Mouse (Mus musculus) activated CD4-positive, CD25-positive, alpha-beta regulatory T cell, adult 4 months (primary cell): Measurements from ENCODE around the gene Gpd1. TPM values are rescaled to one million over a fixed set of nuclear protein-coding genes. Genes with fewer than 3 reads are reported as not detected.

ENCODE experiments used
- ATAC-seq: one replicate; pipeline ENCODE4 v1.8.0; 2017
- polyA plus RNA-seq, 2 experiments: library from polyadenylated mRNA; unstranded; fragments of 100-300 nt; shearing (Covaris generic); gene quantifications; one replicate each; pipeline ENCODE4 v1.2.1; 2017

The Gpd1 gene
- under 1 TPM; 0.16 to 0.60 TPM for polyA plus RNA-seq

DNA sequence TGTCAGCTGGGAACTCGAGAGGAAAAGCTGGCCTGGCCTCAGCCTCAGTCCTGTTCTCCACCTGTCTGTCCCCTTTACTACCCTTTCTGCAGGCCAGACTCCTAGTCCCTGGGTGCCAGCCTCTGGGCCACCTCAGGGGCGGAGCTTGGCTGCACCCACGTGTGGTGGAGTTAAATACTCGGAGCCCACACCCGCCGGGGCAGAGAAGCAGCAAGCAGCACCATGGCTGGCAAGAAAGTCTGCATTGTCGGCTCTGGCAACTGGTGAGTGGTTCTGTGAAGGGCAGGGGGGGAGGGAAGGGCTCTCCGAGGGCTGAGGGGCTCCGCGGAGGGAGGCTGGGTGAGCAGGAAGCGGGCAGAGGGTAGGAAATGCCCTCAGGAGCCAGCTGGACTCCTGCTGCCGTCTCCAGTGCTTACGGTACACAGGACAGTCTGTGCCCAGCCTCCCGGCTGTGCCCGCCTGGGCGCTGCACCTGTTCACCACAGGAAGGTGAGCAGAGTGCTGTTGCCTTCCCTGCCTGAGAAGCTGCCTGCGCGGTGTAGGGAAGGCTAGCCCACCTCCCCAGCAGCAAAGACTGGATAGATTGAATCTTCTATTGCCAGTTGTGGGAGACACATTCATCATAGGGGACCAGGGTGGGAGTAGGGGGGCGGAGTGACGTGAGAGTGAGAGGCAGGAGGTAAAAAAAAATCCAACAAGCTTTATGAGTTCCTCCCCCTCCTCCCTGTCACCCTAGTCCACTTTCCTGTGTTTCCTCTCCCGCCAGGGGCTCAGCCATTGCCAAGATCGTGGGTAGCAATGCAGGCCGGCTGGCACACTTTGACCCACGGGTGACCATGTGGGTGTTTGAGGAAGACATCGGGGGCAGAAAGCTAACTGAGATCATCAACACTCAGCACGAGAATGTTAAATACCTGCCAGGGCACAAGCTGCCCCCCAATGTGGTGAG lies at the start of gene Gpd1:
Gpd1 (plus strand) TSS at position 130 of the 949 bp plus-strand sequence.
- ATAC-seq, result no peak

DNA sequence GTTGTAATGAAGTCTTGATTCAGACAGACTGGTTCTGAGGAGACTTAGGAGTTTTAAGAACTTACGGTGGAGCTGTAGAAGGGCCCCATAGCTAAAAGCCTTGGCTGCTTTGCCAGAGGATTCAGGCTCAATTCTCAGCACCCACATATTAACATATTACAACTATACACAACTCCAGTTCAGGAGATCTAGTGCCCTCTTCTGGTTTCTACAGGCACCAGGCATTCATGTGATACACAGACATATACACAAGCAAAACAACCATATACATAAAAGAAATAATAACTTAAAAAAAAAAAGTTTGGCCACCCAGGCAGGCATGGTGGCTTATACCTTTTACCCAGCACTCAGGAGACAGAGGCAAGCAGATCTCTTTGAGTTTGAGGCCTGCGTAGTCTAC lies 49.8 kb upstream of the Gpd1 start:
- no peak for ATAC-seq

DNA sequence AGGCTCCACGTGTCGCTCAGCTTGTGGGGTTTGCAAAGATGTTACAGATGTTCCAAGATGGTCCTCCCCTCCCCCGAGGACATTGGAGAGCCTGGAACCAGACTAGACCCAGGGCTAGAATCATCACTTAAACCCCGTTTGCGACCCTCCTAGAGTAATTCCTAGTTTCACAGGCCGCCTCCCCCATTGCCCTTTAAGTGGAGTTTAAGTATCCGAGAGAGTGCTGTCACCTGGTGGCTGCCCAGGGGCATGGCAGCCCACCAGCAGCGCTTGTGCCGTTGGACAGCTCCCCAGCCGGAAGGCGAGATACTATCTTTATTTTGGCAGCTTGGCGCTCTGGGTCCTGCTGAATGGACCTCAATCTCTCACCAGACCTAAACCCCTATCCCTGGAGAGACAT lies 48.4 kb upstream of the Gpd1 start:
- ATAC-seq, result peak; percentile 63

DNA sequence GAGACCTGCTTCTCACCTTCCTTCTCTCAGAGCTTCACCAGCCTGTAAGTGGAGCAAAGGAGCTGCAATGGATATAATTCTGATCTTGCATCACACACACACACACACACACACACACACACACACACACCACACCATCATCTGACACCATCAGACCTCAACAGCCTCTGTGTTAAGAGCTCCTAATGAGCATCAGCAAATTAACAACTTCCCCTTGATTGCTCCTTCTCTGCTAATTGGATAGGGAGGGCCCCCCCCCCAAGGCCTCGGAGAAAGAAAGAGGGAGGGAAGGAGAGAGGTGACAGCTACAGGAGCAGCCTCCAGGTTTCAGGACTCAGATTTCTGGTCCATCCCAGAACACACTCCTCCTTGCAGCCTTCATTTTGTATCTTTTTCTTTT lies 47.9 kb upstream of the Gpd1 start:
- no peak for ATAC-seq

DNA sequence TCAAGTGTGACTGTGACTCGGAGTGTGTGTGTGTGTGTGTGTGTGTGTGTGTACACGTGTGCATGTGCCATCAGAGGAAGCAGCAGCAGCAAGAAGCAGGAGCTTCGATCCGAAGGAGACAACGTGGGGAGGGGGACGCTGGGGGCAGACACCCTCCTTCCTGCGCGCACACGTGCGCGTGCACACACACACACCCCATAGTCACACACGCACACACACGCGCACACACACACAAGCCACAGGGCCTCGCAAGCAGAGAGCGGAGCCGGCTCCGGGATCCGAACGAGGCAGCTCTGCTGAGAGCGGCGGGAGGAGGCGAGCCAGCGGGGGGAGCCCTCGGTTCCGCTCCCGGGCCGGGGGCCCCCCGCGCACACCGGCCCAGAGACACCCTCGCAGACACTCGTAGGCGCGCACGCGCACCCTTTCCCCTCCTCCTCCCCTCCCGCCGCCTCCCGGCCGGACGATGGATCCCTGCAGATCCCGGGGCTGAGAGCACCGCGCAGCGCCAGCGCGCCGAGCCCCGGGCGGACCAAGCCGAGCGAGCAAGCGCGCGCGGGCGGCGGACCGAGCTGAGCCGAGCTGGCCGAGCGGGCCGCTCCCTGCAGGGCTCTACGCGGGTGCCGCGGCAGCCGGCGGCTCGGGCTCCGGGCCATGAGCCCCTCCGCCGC lies 47.0 kb upstream of the Gpd1 start, which contains the start of gene Asic1:
Asic1 (plus strand) TSS at position 215 of the 668 bp plus-strand sequence.
- ATAC-seq, result no peak

DNA sequence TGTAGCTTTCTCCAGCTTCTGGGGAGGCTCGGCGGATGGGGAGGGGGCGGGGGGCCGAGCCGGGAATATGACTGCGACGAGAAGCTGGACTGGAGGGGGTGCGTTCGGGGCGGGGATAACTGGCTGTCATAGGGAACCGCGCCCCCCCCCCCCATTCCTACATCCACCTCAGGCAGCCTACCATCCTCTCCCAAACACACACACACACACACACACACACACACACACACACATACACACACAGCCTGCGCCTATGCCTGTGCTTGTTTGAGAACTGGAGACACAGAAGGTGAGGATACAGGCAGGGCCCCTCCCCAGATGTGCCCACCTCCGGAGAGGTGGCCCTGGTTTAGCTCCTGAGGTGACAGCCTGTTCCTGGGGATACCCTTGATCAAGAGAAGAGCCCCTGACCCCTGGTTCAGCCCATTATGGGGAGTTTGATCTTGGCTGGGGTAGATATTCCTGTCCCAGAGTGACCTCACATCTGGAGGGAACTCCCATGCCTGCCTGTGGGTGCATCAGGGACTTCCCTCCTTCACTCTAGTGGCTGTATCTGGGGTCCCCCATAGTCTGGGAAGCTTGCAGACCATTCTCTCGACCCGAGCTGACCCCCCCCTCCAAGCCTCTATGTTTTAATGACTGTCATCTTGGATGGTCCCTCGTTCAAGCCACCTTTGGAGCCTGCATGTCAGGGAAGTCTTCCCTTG lies 46.2 kb upstream of the Gpd1 start:
- no peak for ATAC-seq

DNA sequence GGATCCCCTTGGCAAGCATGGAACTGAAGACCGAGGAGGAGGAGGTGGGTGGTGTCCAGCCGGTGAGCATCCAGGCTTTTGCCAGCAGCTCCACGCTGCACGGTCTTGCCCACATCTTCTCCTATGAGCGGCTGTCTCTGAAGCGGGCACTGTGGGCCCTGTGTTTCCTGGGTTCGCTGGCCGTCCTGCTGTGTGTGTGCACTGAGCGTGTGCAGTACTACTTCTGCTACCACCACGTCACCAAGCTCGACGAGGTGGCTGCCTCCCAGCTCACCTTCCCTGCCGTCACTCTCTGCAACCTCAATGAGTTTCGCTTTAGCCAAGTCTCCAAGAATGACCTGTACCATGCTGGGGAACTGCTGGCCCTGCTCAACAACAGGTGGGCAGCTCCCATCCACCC lies 45.5 kb upstream of the Gpd1 start:
- ATAC-seq, result no peak

DNA sequence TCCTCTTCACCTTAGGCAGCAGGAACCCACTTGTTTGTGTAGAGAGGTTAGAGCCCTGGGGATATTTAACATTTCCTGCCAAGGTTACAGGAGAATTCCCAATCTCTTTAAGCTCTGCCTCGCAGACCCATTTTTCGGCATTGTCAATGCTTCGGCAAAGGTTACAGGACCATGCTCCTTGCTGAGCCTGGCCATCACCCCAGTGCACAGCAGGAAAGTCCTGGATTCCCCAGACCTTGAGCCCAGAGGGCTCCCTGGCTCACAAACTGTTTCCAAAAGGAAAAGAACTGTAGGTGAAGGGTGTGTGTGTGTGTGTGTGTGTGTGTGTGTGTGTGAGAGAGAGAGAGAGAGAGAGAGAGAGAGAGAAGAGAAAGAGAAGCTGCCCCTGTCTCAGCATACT lies 42.4 kb upstream of the Gpd1 start:
- ATAC-seq, result no peak

DNA sequence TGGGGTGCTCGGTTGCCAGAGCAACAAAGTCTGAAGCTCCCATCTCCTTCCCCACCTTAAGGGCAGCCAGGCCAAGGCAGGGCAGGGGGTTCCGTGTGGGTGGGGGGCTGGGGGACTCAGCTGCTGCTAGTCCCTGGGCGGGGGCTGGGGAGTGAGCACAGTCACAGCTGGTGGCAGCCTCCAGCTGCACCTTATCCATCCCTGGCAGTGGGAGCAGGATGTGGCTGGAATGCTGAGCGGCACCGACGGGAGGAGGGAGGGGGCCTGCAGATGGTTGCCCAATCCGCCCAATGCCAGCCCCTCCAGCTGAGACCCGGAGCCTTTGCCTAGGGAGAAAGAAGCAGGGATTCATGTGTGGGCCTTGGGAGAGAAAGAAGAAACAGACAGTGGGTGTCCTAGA lies 40.2 kb upstream of the Gpd1 start:
- no peak for ATAC-seq

DNA sequence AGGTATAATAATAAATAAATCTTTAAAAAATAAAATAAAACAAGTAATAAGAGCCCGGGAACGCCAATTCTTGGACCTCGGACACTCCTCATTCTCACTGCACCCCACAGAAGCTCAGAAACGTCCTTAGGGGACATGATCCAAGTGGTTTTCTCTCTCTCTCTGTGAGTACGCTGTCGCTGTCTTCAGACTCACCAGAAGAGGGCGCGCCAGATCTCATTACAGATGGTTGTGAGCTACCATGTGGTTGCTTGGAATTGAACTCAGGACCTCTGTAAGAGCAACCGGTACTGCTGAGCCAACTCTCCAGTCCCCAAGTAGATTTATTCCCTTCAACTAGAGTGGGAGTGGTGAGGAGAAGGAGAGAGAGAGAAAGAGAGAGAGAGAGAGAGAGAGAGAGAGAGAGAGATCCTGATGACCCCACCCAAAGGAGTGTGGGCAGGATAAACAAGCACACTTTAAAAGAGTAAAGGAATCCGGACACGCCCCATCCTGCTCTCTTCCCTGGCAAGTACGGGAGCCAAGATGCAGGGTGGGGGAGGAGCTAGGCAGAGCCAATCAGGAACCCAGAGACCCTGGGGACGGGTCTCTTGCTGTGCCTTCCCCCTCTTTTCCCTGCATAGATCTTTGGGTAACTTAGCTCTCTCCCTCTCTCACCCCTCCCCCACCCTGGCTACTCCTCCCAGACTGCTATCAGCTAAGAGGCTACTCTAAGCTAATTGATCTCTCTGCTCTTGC lies 39.1 kb upstream of the Gpd1 start:
- no peak for ATAC-seq

DNA sequence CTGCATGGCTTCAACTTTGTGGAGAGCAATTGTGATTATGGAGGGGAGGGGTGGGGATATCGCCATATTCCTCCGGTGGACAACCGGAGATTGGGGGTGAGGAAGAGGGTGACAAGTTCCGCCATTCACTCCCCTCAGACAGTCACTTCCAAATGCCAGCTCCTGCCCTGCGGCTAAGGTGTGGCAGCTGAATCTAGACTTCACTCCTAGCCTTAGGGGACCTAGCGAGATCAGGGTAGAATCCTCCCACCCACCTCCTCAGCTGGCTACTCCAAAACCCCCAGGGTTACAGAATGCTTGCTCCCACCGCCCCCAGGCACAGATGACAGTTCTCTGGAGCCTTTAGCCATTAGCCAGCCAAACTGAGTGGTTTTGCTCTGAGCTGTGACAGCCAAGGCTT lies 38.3 kb upstream of the Gpd1 start:
- ATAC-seq, result no peak

DNA sequence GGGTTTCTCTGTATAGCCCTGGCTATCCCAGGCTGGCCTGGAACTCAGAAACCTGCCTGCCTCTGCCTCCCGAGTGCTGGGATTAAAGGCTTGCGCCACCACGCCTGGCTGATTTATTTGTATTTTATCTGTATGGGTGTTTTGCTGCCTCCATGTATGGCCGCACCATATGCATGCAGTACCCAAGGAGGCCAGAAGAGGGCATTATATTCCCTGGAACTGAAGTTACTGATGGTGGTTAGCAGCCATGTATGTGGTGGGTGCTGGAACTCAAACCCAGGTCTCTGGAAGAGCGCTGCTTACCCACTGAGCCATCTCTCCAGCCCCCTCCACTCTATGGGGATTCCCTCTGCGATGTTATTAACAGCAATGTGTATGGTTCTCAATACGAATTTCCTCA lies 34.4 kb upstream of the Gpd1 start:
- ATAC-seq, result no peak

DNA sequence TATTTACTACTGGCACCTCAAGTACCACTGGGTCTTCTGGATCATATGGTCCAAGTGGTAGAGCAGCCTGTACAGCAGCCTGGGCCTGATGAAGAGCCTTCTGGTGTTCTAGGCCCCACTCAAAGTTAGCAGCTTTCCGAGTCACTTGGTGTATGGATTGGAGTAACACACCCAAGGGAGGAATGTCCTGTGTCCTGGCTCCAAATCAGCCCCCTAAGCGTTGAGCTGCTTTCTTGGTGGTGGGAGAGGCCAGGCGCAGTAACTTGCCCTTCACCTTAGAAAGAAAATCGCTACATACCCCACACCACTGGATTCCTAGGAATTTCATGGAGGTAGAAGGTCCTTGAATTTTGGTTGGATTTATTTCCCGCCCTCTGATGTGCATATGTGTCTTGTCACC lies 33.2 kb upstream of the Gpd1 start:
- no peak for ATAC-seq

DNA sequence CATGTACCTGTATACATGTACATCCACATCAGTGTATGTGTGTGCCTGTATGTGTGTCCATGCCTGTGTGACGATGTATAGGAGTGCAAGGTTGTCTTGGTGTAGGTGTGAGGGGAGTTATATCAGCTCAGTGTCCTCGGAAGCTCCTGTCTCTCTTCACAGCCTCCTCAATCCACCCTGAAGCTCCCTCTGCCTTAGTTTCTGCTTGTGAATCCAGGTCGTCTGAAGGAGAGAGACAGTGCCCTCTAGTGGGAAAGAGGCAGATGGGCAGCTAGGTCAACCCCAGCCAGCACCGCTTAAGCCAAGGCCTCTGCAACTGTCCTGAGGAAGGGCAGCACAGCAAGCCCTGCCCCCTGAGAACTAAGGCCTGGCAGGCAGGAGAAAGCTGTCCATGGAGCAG lies 28.6 kb upstream of the Gpd1 start:
- ATAC-seq, result no peak

DNA sequence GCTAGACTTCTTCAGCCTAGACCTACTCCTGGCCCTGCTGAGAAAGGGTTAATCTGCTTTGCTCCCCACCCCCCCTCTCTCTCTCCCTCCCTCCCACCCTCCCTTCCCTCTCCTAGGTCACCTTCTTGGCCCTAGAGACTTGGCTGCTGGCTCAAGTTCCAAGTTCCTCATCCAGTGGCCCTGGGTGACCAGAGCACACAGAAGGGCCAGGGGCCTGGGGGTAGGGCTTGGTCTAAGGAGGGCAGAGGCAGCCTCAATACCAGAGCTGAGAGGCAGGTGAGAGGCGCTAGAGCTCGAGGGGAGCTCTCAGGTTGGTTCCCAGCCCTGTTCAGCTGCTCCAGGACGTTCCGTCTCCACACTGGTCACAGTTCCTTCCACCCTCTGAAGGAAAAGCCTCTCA lies 26.4 kb upstream of the Gpd1 start:
- no peak for ATAC-seq

DNA sequence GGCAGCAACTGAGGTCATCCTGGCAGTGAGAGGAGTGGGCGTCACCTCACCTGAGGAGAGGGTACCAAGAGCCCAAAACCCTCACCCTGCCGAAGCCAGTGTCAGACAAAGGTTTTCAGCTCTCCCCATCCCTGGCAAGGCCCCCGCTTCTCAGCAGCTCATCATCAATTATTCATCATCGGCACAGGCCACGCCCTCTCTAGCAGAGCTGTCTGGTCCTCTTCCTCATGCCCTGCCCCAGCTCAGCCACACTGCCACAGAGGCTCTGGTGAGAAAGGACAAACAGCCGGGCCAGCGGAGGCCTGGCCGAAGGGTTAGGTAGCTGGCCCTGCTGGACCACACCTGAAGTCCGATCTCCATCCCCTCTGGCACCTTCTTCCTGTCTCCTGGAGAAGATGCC lies 25.3 kb upstream of the Gpd1 start:
- ATAC-seq, result no peak

DNA sequence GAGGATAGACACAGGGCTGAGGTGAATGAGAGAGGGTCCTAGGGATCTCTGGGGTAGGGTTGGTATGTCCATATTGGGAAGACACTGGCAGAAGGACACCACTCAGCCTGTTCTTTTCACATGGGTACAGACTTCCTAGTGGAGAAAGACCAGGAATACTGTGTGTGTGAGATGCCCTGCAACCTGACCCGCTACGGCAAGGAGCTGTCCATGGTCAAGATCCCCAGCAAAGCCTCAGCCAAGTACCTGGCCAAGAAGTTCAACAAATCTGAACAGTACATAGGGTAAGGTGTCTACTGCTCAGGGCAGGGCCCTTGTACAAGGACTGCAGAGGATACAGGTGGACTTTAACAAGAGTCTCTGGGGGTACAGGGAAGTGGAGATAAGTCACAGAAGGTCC lies 20.0 kb upstream of the Gpd1 start:
- no peak for ATAC-seq

DNA sequence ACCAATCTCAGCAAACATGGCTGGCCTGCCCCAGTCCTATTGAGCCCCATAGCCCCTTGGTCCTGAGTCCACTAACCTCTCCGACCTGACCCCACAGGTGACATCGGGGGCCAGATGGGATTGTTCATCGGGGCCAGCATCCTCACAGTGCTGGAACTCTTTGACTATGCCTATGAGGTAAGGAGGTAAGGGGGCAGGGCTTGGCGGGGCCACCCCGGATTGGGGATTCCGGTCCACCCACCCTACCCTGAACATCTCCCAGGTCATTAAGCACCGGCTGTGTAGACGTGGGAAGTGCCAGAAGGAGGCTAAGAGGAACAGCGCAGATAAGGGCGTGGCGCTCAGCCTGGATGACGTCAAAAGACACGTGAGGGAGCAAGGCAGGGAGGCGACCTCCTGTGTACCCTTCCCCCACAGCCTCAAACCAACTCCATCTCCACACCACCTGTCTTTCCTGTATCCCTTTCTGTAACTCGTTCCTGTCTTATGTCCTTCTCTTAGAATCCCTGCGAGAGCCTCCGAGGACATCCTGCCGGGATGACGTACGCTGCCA lies 18.7 kb upstream of the Gpd1 start:
- ATAC-seq, result no peak

DNA sequence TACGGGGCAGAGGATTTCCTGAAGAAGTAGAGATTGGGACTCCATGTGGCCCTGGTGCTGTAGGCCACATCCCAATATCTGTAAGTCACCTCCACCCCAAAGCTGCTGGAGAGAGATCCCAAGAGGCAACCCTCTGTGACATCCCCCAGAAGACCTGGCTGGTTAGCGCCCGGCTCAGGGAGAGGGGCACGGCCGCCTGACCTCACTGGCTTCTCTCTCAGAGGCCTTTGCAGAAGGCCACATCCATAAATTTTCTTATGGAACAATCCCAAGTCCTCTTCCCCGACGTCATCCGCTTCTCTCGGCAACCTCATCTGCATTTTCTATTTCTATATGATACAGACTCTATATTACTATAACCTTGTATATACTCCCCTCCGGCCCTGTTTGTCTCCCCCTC lies 17.6 kb upstream of the Gpd1 start:
- ATAC-seq, result no peak

DNA sequence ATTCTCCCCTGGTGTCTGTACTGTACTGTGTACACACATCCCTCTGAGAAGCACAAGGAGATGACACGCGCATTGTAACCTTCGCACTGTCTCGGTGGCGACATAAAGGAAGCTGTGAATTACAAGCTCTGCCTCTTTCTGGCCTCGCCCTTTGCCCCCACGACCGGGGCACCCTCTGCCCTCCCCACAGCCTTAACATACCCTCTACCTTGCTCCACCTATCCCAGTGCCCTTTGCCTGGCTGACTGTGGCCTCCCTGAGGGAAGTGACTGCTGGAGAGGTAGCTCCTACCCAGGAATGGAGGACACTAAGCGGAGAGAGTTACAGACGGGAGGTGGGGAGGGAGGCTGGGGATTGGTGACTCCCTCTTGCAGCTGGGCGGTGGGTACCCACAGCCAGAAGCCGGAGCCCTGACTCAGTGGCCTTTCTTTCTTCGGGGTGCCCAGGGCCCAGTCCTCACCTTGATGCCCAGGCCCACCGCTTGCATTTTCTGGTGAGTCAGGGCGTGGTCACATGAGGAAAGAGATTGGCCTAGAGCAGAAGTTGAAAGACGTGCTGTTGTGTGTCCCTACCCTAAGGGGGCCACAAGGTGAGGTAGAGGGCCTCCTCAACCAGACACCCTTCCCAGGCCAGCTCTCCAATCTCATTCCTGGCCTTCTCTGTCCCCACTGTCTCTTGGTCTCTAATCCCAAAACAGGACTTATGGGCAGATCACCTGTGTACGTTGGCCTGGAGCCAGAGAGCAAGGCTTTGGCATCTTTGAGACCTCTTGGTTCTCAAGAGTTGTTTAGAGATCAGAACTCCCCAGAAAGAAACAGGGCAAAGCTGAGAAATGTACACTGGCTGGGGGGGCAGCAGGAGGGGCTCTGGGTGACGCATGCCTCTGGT lies 16.9 kb upstream of the Gpd1 start:
- no peak for ATAC-seq

DNA sequence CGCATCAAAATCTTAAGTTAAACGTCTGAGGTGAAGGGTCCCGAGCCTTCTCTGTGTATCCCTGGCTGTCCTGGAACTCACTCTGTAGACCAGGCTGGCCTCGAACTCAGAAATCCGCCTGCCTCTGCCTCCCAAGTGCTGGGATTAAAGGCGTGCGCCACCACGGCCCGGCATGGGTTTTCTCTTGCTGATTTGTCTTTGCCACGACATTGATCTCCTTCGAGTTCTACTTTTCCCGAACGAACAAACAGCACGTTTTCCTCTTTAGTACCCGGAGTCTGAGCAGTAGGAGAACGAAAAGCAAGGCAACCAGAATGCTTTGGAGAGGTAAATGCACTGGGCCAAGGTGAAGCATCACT lies 15.7 kb upstream of the Gpd1 start:
- ATAC-seq, result peak; percentile 9
